Mouse (Mus musculus): ENCODE measurements around the gene Fgf14. TPM values are rescaled to one million over a fixed set of nuclear protein-coding genes. Genes with fewer than 3 reads are reported as not detected.
"Not testable (repeated sequence)": the region's sequence is repeated elsewhere in the genome, so short reads cannot be mapped to it uniquely, and the experiment has no call there.

Fgf14 gene
- polyA plus RNA-seq, 1 experiment, result 0.03 TPM

DNA sequence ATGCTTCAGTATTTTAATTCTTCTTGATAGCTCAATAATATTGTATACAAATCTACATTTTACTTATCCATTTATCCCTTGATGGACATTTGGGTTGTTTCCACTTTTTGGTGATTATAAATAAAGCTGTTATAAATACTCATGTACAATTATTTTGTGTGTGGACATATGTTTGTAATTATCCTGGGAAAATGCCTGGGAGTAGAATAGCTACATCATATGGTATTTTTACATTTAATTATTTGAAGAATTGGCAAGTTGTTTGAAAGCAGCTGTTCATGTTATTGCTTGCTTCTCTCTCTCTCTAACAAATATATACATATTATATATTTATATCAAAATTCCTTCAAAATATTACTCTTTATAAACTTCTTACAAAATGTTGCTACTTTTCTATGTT, 593.8 kb downstream of the Fgf14 start:
- H3K36me3 ChIP-seq (ENCODE audit: control insufficient read depth, insufficient read depth, low read length), result no peaks in the 10 kb centered on the region
- TF ChIP-seq POLR2A (IDR thresholded peaks at IDR 0.05; ENCODE audit: low read depth, low read length), result no peak
- TF ChIP-seq CTCF (IDR thresholded peaks at IDR 0.05; ENCODE audit: extremely low read depth, insufficient read length, insufficient replicate concordance, low read depth, low read length), result no peak
- no peak overlapping the region for H3K4me3 ChIP-seq (ENCODE audit: low read depth, low read length)
- H3K27me3 ChIP-seq (ENCODE audit: control insufficient read depth, insufficient read depth, low read length), result no peaks in the 10 kb centered on the region
- H3K4me1 ChIP-seq (ENCODE audit: control insufficient read depth, insufficient read depth, insufficient read length, low read length), result no peaks in the 10 kb centered on the region
- no peak overlapping the region for H3K27ac ChIP-seq (ENCODE audit: insufficient read depth, low read depth, low read length)

- 47% methylated on average over 1 of the region's 1 CpGs for WGBS
- Histone ChIP-seq H3K4me3 (ENCODE audit: low read depth, low read length) (no peak overlapping the region), H3K27ac (ENCODE audit: insufficient read depth, low read depth, low read length) (no peak overlapping the region), H3K4me1 (ENCODE audit: control insufficient read depth, insufficient read depth, insufficient read length, low read length) (no peaks in the 10 kb centered on the region), H3K27me3 (ENCODE audit: control insufficient read depth, insufficient read depth, low read length) (no peaks in the 10 kb centered on the region), H3K36me3 (ENCODE audit: control insufficient read depth, insufficient read depth, low read length) (no peaks in the 10 kb centered on the region)
- no peak for TF ChIP-seq CTCF (IDR thresholded peaks at IDR 0.05; ENCODE audit: extremely low read depth, insufficient read length, insufficient replicate concordance, low read depth, low read length)
- TF ChIP-seq POLR2A (IDR thresholded peaks at IDR 0.05; ENCODE audit: low read depth, low read length), result no peak
Observed at GRCm38 (mm10) chr14:124044016-124044415, 632.9 kb downstream of the Fgf14 start.

DNA sequence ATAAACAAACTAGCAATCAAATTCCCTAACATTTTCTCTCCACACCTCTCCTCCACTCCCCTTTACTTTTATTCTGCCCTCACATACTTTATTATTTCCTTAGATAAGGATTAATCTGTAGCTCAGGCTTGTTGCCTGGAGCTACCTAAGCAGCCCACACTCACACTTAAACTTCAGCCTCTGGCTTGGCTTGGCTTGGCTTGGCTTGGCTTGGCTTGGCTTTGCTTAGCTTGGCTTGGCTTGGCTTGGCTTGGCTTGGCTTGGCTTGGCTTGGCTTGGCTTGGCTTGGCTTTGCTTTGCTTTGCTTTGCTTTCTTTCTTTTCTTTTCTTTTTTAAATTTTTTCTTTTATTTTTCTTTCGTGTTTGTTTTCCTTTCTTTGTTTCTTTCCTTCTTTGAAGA, 636.3 kb downstream of the Fgf14 start:
- Histone ChIP-seq H3K27me3 (ENCODE audit: control insufficient read depth, insufficient read depth, low read length) (no peaks in the 10 kb centered on the region), H3K4me1 (ENCODE audit: control insufficient read depth, insufficient read depth, insufficient read length, low read length) (no peaks in the 10 kb centered on the region), H3K4me3 (ENCODE audit: low read depth, low read length) (no peak overlapping the region), H3K36me3 (ENCODE audit: control insufficient read depth, insufficient read depth, low read length) (no peaks in the 10 kb centered on the region), H3K27ac (ENCODE audit: insufficient read depth, low read depth, low read length) (no peak overlapping the region)
- TF ChIP-seq POLR2A (IDR thresholded peaks at IDR 0.05; ENCODE audit: low read depth, low read length) (no peak), CTCF (IDR thresholded peaks at IDR 0.05; ENCODE audit: extremely low read depth, insufficient read length, insufficient replicate concordance, low read depth, low read length) (no peak)
- 60% methylated on average over 1 of the region's 1 CpGs for WGBS

DNA sequence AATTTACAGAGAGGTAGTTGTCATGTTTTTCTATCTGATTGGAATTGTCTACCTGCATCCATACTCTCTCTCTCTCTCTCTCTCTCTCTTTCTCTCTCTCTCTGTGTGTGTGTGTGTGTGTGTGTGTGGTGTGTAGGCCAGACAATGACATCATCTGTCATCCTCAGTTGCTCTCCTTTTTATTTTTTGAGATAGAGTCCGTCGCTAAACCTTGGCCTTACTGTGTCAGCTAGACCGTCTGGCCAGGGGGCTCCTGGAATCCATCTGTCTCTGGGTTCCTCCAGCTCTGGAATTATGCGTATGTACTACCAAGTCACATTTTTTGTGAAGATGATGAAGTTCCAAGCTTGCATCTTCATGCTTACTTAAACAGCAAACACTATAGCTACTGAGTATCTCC, 639.5 kb downstream of the Fgf14 start:
- no peak for TF ChIP-seq POLR2A (IDR thresholded peaks at IDR 0.05; ENCODE audit: low read depth, low read length)
- TF ChIP-seq CTCF (IDR thresholded peaks at IDR 0.05; ENCODE audit: extremely low read depth, insufficient read length, insufficient replicate concordance, low read depth, low read length), result no peak
- no peak overlapping the region for H3K4me3 ChIP-seq (ENCODE audit: low read depth, low read length)
- 85% methylated on average over 4 of the region's 4 CpGs for WGBS
- H3K27me3 ChIP-seq (ENCODE audit: control insufficient read depth, insufficient read depth, low read length), result no peaks in the 10 kb centered on the region
- no peaks in the 10 kb centered on the region for H3K4me1 ChIP-seq (ENCODE audit: control insufficient read depth, insufficient read depth, insufficient read length, low read length)
- no peak overlapping the region for H3K27ac ChIP-seq (ENCODE audit: insufficient read depth, low read depth, low read length)
- no peaks in the 10 kb centered on the region for H3K36me3 ChIP-seq (ENCODE audit: control insufficient read depth, insufficient read depth, low read length)

- no peaks in the 10 kb centered on the region for H3K4me1 ChIP-seq (ENCODE audit: control insufficient read depth, insufficient read depth, insufficient read length, low read length)
- H3K27ac ChIP-seq (ENCODE audit: insufficient read depth, low read depth, low read length), result no peak overlapping the region
- H3K4me3 ChIP-seq (ENCODE audit: low read depth, low read length), result no peak overlapping the region
- no peak for TF ChIP-seq POLR2A (IDR thresholded peaks at IDR 0.05; ENCODE audit: low read depth, low read length)
- TF ChIP-seq CTCF (IDR thresholded peaks at IDR 0.05; ENCODE audit: extremely low read depth, insufficient read length, insufficient replicate concordance, low read depth, low read length), result no peak
- WGBS, result 59% methylated on average over 1 of the region's 1 CpGs
- no peaks in the 10 kb centered on the region for H3K27me3 ChIP-seq (ENCODE audit: control insufficient read depth, insufficient read depth, low read length)
- H3K36me3 ChIP-seq (ENCODE audit: control insufficient read depth, insufficient read depth, low read length), result no peaks in the 10 kb centered on the region
Observed at GRCm38 (mm10) chr14:124036575-124037205, 640.2 kb downstream of the Fgf14 start.

GRCm38 (mm10) chr14:124033302-124033701, 643.6 kb downstream of the Fgf14 start:
- not testable (repeated sequence) for H3K27ac ChIP-seq (ENCODE audit: insufficient read depth, low read depth, low read length); H3K27me3 ChIP-seq (ENCODE audit: control insufficient read depth, insufficient read depth, low read length); H3K4me3 ChIP-seq (ENCODE audit: low read depth, low read length); H3K36me3 ChIP-seq (ENCODE audit: control insufficient read depth, insufficient read depth, low read length); H3K4me1 ChIP-seq (ENCODE audit: control insufficient read depth, insufficient read depth, insufficient read length, low read length)
- WGBS, result 60% methylated on average over 3 of the region's 3 CpGs

- no peaks in the 10 kb centered on the region for H3K4me1 ChIP-seq (ENCODE audit: control insufficient read depth, insufficient read depth, insufficient read length, low read length)
- no peaks in the 10 kb centered on the region for H3K36me3 ChIP-seq (ENCODE audit: control insufficient read depth, insufficient read depth, low read length)
- no peak overlapping the region for H3K27ac ChIP-seq (ENCODE audit: insufficient read depth, low read depth, low read length)
- 33% methylated on average over 1 of the region's 1 CpGs for WGBS
- no peaks in the 10 kb centered on the region for H3K27me3 ChIP-seq (ENCODE audit: control insufficient read depth, insufficient read depth, low read length)
- TF ChIP-seq CTCF (IDR thresholded peaks at IDR 0.05; ENCODE audit: extremely low read depth, insufficient read length, insufficient replicate concordance, low read depth, low read length) (no peak), POLR2A (IDR thresholded peaks at IDR 0.05; ENCODE audit: low read depth, low read length) (no peak)
- H3K4me3 ChIP-seq (ENCODE audit: low read depth, low read length), result no peak overlapping the region
Observed at GRCm38 (mm10) chr14:124027886-124028670, 648.8 kb downstream of the Fgf14 start.
